Mouse (Mus musculus): ENCODE measurements around the gene Ptgis. TPM values are rescaled to one million over a fixed set of nuclear protein-coding genes. Genes with fewer than 3 reads are reported as not detected.

The Ptgis gene
- polyA plus RNA-seq, 2 experiments, result 31.2 to 37.7 TPM

GRCm38 (mm10) chr2:167239262-167239661, 1.1 kb downstream of the Ptgis start:
- Histone ChIP-seq H3K27ac (replicated peaks; ENCODE audit: low read depth, low read length) (peak overlapping the region; percentile 34; the same call in 1 of the 2 replicates), H3K4me3 (replicated peaks; ENCODE audit: low read length) (peak overlapping the region; percentile 51), H3K4me2 (replicated peaks; ENCODE audit: low read depth, low read length, severe bottlenecking) (peak overlapping the region; percentile 81), H3K9ac (ENCODE audit: low read depth, low read length, severe bottlenecking) (peak overlapping the region; percentile 66), H3K4me1 (ENCODE audit: control insufficient read depth, insufficient read depth, low read length) (peaks cover 24% of the 10 kb centered on the region), H3K36me3 (ENCODE audit: control insufficient read depth, insufficient read depth, low read length) (no peaks in the 10 kb centered on the region), H3K27me3 (ENCODE audit: control insufficient read depth, insufficient read depth, low read length) (no peaks in the 10 kb centered on the region), H3K9me3 (ENCODE audit: control insufficient read depth, low read length) (no peaks in the 10 kb centered on the region)
- WGBS, result 11% methylated on average over 12 of the region's 12 CpGs
- peak; percentile 52 for DNase-seq (ENCODE audit: low spot score)
- no peak for TF ChIP-seq POLR2A (IDR thresholded peaks at IDR 0.05; ENCODE audit: borderline replicate concordance, extremely low read depth, insufficient read depth, insufficient read length)
- peak; percentile 64; the same call in 1 of the 2 replicates for ATAC-seq (ENCODE audit: low FRiP score, low read depth)

DNA sequence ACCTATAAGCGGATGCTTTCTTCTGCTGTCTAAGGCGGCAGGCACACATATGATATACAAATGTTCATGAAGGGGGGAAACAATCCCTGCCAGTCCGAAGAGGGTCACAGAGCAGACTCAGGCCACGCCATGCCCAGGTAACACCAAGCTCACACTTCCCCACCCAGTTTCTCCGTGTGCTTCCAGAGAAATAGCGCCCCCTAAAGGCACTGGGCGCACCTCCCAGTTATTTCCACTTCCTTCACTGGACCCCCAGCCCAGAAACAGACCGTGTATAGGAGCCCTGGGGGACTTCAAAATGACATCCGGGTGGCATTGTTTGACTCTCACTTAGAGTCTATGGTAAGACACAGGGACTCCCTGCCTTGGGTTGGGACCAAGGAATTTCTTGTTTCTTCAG, 3.2 kb downstream of the Ptgis start:
- 74% methylated on average over 9 of the region's 9 CpGs for WGBS
- H3K9me3 ChIP-seq (ENCODE audit: control insufficient read depth, low read length), result no peaks in the 10 kb centered on the region
- no peak overlapping the region for H3K4me3 ChIP-seq (replicated peaks; ENCODE audit: low read length)
- ATAC-seq (ENCODE audit: low FRiP score, low read depth), result no peak
- no peaks in the 10 kb centered on the region for H3K27me3 ChIP-seq (ENCODE audit: control insufficient read depth, insufficient read depth, low read length)
- H3K9ac ChIP-seq (ENCODE audit: low read depth, low read length, severe bottlenecking), result no peak overlapping the region
- no peak overlapping the region for H3K4me2 ChIP-seq (replicated peaks; ENCODE audit: low read depth, low read length, severe bottlenecking)
- no peaks in the 10 kb centered on the region for H3K36me3 ChIP-seq (ENCODE audit: control insufficient read depth, insufficient read depth, low read length)
- no peak for DNase-seq (ENCODE audit: low spot score)
- peaks cover 38% of the 10 kb centered on the region for H3K4me1 ChIP-seq (ENCODE audit: control insufficient read depth, insufficient read depth, low read length)
- H3K27ac ChIP-seq (replicated peaks; ENCODE audit: low read depth, low read length), result no peak overlapping the region
- no peak for TF ChIP-seq POLR2A (IDR thresholded peaks at IDR 0.05; ENCODE audit: borderline replicate concordance, extremely low read depth, insufficient read depth, insufficient read length)

- ATAC-seq (ENCODE audit: low FRiP score, low read depth) (no peak), DNase-seq (ENCODE audit: low spot score) (no peak)
- H3K4me3 ChIP-seq (replicated peaks; ENCODE audit: low read length), result no peak overlapping the region
- 92% methylated on average over 4 of the region's 4 CpGs for WGBS
- H3K9ac ChIP-seq (ENCODE audit: low read depth, low read length, severe bottlenecking), result no peak overlapping the region
- no peaks in the 10 kb centered on the region for H3K36me3 ChIP-seq (ENCODE audit: control insufficient read depth, insufficient read depth, low read length)
- peaks cover 43% of the 10 kb centered on the region for H3K4me1 ChIP-seq (ENCODE audit: control insufficient read depth, insufficient read depth, low read length)
- H3K27me3 ChIP-seq (ENCODE audit: control insufficient read depth, insufficient read depth, low read length), result no peaks in the 10 kb centered on the region
- no peak for TF ChIP-seq POLR2A (IDR thresholded peaks at IDR 0.05; ENCODE audit: borderline replicate concordance, extremely low read depth, insufficient read depth, insufficient read length)
- no peak overlapping the region for H3K4me2 ChIP-seq (replicated peaks; ENCODE audit: low read depth, low read length, severe bottlenecking)
- no peaks in the 10 kb centered on the region for H3K9me3 ChIP-seq (ENCODE audit: control insufficient read depth, low read length)
- H3K27ac ChIP-seq (replicated peaks; ENCODE audit: low read depth, low read length), result no peak overlapping the region
These were observed 4.2 kb downstream of the Ptgis start for GRCm38 (mm10) chr2:167236174-167236573.

DNA sequence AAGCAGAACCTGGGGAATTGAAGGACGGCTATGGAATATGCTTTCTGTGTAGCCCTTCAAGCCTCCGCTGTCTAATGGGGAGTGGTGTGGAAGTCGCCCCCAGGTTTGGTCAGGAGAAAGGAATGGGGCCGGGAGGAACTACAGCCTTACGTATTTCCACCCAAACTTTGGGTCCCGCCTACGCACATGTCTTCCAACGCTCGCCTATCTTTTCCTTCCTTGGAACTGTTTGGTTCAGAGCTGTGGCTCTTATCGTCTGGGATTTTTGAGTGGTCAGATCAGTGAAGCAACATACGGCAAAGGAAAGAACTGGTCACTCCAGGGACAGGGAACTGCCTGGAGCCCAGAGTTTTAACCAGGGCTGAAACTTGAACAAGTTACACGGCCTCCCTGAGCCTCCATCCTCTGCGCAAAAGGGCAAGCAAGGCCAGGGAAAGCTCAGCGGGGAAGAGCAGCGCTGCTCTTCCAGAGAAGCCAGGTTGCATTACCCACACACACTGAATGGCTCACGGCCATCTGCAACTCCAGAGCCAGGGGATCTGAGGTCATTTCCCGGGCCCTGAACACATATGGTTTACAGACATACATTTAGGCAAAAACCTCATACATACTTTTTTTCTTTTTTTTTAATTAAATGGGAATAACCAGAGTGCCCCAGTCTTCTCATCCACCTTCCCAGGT, 4.9 kb downstream of the Ptgis start:
- no peak for TF ChIP-seq POLR2A (IDR thresholded peaks at IDR 0.05; ENCODE audit: borderline replicate concordance, extremely low read depth, insufficient read depth, insufficient read length)
- Histone ChIP-seq H3K9ac (ENCODE audit: low read depth, low read length, severe bottlenecking) (no peak overlapping the region), H3K4me3 (replicated peaks; ENCODE audit: low read length) (no peak overlapping the region), H3K9me3 (ENCODE audit: control insufficient read depth, low read length) (no peaks in the 10 kb centered on the region), H3K36me3 (ENCODE audit: control insufficient read depth, insufficient read depth, low read length) (no peaks in the 10 kb centered on the region), H3K27me3 (ENCODE audit: control insufficient read depth, insufficient read depth, low read length) (no peaks in the 10 kb centered on the region), H3K4me1 (ENCODE audit: control insufficient read depth, insufficient read depth, low read length) (peaks cover 39% of the 10 kb centered on the region), H3K4me2 (replicated peaks; ENCODE audit: low read depth, low read length, severe bottlenecking) (no peak overlapping the region), H3K27ac (replicated peaks; ENCODE audit: low read depth, low read length) (no peak overlapping the region)
- 61% methylated on average over 17 of the region's 17 CpGs for WGBS
- DNase-seq (ENCODE audit: low spot score), result no peak
- ATAC-seq (ENCODE audit: low FRiP score, low read depth), result no peak

GRCm38 (mm10) chr2:167233771-167234170, 6.6 kb downstream of the Ptgis start:
- Histone ChIP-seq H3K9ac (ENCODE audit: low read depth, low read length, severe bottlenecking) (0 out of 2 replicates have a peak overlapping the region, but pooled peaks have one; percentile 5), H3K27ac (replicated peaks; ENCODE audit: low read depth, low read length) (no peak overlapping the region), H3K27me3 (ENCODE audit: control insufficient read depth, insufficient read depth, low read length) (no peaks in the 10 kb centered on the region), H3K36me3 (ENCODE audit: control insufficient read depth, insufficient read depth, low read length) (no peaks in the 10 kb centered on the region), H3K4me2 (replicated peaks; ENCODE audit: low read depth, low read length, severe bottlenecking) (no peak overlapping the region), H3K4me1 (ENCODE audit: control insufficient read depth, insufficient read depth, low read length) (peaks cover 32% of the 10 kb centered on the region), H3K4me3 (replicated peaks; ENCODE audit: low read length) (no peak overlapping the region), H3K9me3 (ENCODE audit: control insufficient read depth, low read length) (no peaks in the 10 kb centered on the region)
- WGBS, result 11% methylated on average over 14 of the region's 14 CpGs
- TF ChIP-seq POLR2A (IDR thresholded peaks at IDR 0.05; ENCODE audit: borderline replicate concordance, extremely low read depth, insufficient read depth, insufficient read length), result no peak
- DNase-seq (ENCODE audit: low spot score), result no peak
- ATAC-seq (ENCODE audit: low FRiP score, low read depth), result peak; percentile 53; the same call in 1 of the 2 replicates

Data from limb, embryonic 14.5 days (tissue).